Mouse (Mus musculus) heart, adult 11 months (tissue): ENCODE measurements around the gene Zfpl1.

Source experiments
- DNase-seq: peaks from one replicate; pipeline ENCODE4 v3.0.0; 2022

Gene Zfpl1

GRCm38 (mm10) chr19:6097847-6098246 is 13.1 kb upstream of the Zfpl1 start:
- DNase-seq = no peak

- DNase-seq = no peak
Measured at GRCm38 (mm10) chr19:6094119-6094518, 9.4 kb upstream of the Zfpl1 start, which contains the start of gene AC131692.1. TSS of gene AC131692.1 (plus strand) at chr19:6094419.

GRCm38 (mm10) chr19:6088841-6089240 is 4.1 kb upstream of the Zfpl1 start:
- peak; percentile 81 for DNase-seq

- DNase-seq = peak; percentile 95
Measured at GRCm38 (mm10) chr19:6085417-6085879, 692 bp upstream of the Zfpl1 start.

GRCm38 (mm10) chr19:6082156-6082555 is 2.6 kb downstream of the Zfpl1 start, which contains the start of gene Gm28374:
TSS of gene Gm28374 (minus strand) at chr19:6082256.
- peak; percentile 89 for DNase-seq

GRCm38 (mm10) chr19:6079983-6080480 is 4.7 kb downstream of the Zfpl1 start, which contains the start of gene Tmem262:
TSS of gene Tmem262 (plus strand) at chr19:6080033.
- peak; percentile 90 for DNase-seq

GRCm38 (mm10) chr19:6076564-6077393 is 8.0 kb downstream of the Zfpl1 start, which contains the start of gene Vps51:
TSS of gene Vps51 (minus strand) at chr19:6077231.
- DNase-seq = peak; percentile 99

GRCm38 (mm10) chr19:6073889-6074288 is 10.9 kb downstream of the Zfpl1 start:
- no peak for DNase-seq

GRCm38 (mm10) chr19:6071261-6071660 is 13.5 kb downstream of the Zfpl1 start:
- DNase-seq = peak; percentile 92

GRCm38 (mm10) chr19:6070571-6071250 is 14.0 kb downstream of the Zfpl1 start:
- no peak for DNase-seq

GRCm38 (mm10) chr19:6069851-6070250 is 14.9 kb downstream of the Zfpl1 start:
- peak; percentile 91 for DNase-seq

GRCm38 (mm10) chr19:6068951-6069350 is 15.8 kb downstream of the Zfpl1 start:
- DNase-seq = no peak

GRCm38 (mm10) chr19:6067724-6068415 is 16.9 kb downstream of the Zfpl1 start, which contains the start of gene Tm7sf2:
TSS of gene Tm7sf2 (minus strand) at chr19:6068373.
- DNase-seq = peak; percentile 99

- DNase-seq = peak; percentile 96
Measured at GRCm38 (mm10) chr19:6067011-6067723, 17.6 kb downstream of the Zfpl1 start.

GRCm38 (mm10) chr19:6066571-6066970 is 18.2 kb downstream of the Zfpl1 start:
- DNase-seq = no peak

- peak; percentile 92 for DNase-seq
Measured at GRCm38 (mm10) chr19:6063081-6063480, 21.7 kb downstream of the Zfpl1 start.

- DNase-seq = peak; percentile 90
Measured at GRCm38 (mm10) chr19:6062418-6062817, 22.3 kb downstream of the Zfpl1 start.

GRCm38 (mm10) chr19:6061641-6062302 is 23.0 kb downstream of the Zfpl1 start:
- DNase-seq = peak; percentile 96

- peak; percentile 99 for DNase-seq
Measured at GRCm38 (mm10) chr19:6061021-6061533, 23.7 kb downstream of the Zfpl1 start, which contains the start of gene Znhit2. TSS of gene Znhit2 (plus strand) at chr19:6061192.

- peak; percentile 92 for DNase-seq
Measured at GRCm38 (mm10) chr19:6058966-6059365, 25.8 kb downstream of the Zfpl1 start.

GRCm38 (mm10) chr19:6058513-6058912 is 26.2 kb downstream of the Zfpl1 start:
- peak; percentile 90 for DNase-seq
